In genomic region chr2:11602506-11603489, GRCm38 (mm10) we compare ENCODE assay signal across 8 mouse cellular contexts. TPM values are rescaled to one million over a fixed set of nuclear protein-coding genes. Genes with fewer than 3 reads are reported as not detected.
A peak's percentile ranks its signal among the peaks of the same experiment; 100 is the strongest.
DNase-seq lines count a peak whose midpoint lies in the region; ATAC-seq and TF ChIP-seq lines count a peak whose summit lies in the region.

No protein-coding gene starts in this region.

- H3K27ac ChIP-seq in hindbrain, embryonic 10.5 days: peak overlapping the region; percentile 97
- H3K27ac ChIP-seq in lung, postnatal 0 days (ENCODE audit: low read length): peak overlapping the region; percentile 69

- H3K9me3 ChIP-seq in hindbrain, embryonic 10.5 days: no peaks in the 10 kb centered on the region
- no peaks in the 10 kb centered on the region for H3K9me3 ChIP-seq in lung, postnatal 0 days (ENCODE audit: low read length)

- 1% methylated on average over 78 of the region's 78 CpGs for WGBS in hindbrain, embryonic 10.5 days
- WGBS in lung, postnatal 0 days: under 1% methylated on average over 52 of the region's 78 CpGs

- H3K4me2 ChIP-seq in lung, postnatal 0 days (replicated peaks; ENCODE audit: low read depth, low read length): peak overlapping the region; percentile 79

- H3K27me3 ChIP-seq in hindbrain, embryonic 10.5 days (ENCODE audit: insufficient read depth, poor library complexity, severe bottlenecking): no peaks in the 10 kb centered on the region
- H3K27me3 ChIP-seq in lung, postnatal 0 days (replicated peaks; ENCODE audit: insufficient read depth, low read length): no peaks in the 10 kb centered on the region

- DNase-seq in MN1 (ENCODE audit: low spot score): peak; percentile 95
- peak; percentile 95 for DNase-seq in cerebellum, adult 9-10 months
- DNase-seq in hindbrain, embryonic 10.5 days (ENCODE audit: low spot score): peak; percentile 95
- peak; percentile 94 for DNase-seq in layer of hippocampus, adult 9-11 months
- peak; percentile 97 for DNase-seq in lung, postnatal 0 days (ENCODE audit: low spot score)
- DNase-seq in ovary, postnatal 14 days (ENCODE audit: low spot score): peak; percentile 95
- DNase-seq in thymus, postnatal 14 days: peak; percentile 96

- H3K36me3 ChIP-seq in hindbrain, embryonic 10.5 days: peaks cover 35% of the 10 kb centered on the region
- H3K36me3 ChIP-seq in lung, postnatal 0 days (ENCODE audit: insufficient read depth, low read length): peaks cover 22% of the 10 kb centered on the region; the same call in 1 of the 2 replicates

- H3K4me3 ChIP-seq in hindbrain, embryonic 10.5 days: peak overlapping the region; percentile 96
- H3K4me3 ChIP-seq in lung, postnatal 0 days (ENCODE audit: low read depth, low read length): peak overlapping the region; percentile 95

- H3K4me1 ChIP-seq in hindbrain, embryonic 10.5 days (replicated peaks): peaks cover 10% of the 10 kb centered on the region
- H3K4me1 ChIP-seq in lung, postnatal 0 days (ENCODE audit: insufficient read depth, low read depth, low read length): no peaks in the 10 kb centered on the region; the same call in 1 of the 2 replicates

- peak overlapping the region; percentile 95 for H3K9ac ChIP-seq in lung, postnatal 0 days (replicated peaks; ENCODE audit: low read depth)

- peak; percentile 100 for TF ChIP-seq CTCF in lung, postnatal 0 days (IDR thresholded peaks at IDR 0.05)

- no peak for TF ChIP-seq EP300 in lung, postnatal 0 days (IDR thresholded peaks at IDR 0.05)

- peak; percentile 100 for ATAC-seq in frontal cortex, adult (ENCODE audit: low TSS enrichment)
- ATAC-seq in lung, postnatal 0 days: peak; percentile 99

RNA-seq across cellular contexts. Expression of gene Rbm17, which starts 1.2 kb away (rescaled TPM):
- polyA plus RNA-seq in hindbrain, embryonic 10.5 days (2016; fragmentation: Nextera tagmentation; extraction: Ambion mirVana): 160 and 195 TPM in 2 replicates
- 72.6 and 73.1 TPM in 2 replicates for polyA plus RNA-seq in lung, postnatal 0 days (2015; fragmentation: Nextera tagmentation; extraction: Ambion mirVana)

RNA-seq across cellular contexts. Expression of gene Gm17490, which starts 23.3 kb away (rescaled TPM):
- polyA plus RNA-seq in hindbrain, embryonic 10.5 days (2016; fragmentation: Nextera tagmentation; extraction: Ambion mirVana): not detected in 2 replicates
- polyA plus RNA-seq in lung, postnatal 0 days (2015; fragmentation: Nextera tagmentation; extraction: Ambion mirVana): not detected in 2 replicates

RNA-seq across cellular contexts. Expression of gene Il2ra, which starts 39.8 kb away (rescaled TPM):
- polyA plus RNA-seq in hindbrain, embryonic 10.5 days (2016; fragmentation: Nextera tagmentation; extraction: Ambion mirVana): not detected in 2 replicates
- 0.04 TPM in 1 of 2 replicates, not detected in the other for polyA plus RNA-seq in lung, postnatal 0 days (2015; fragmentation: Nextera tagmentation; extraction: Ambion mirVana)

RNA-seq across cellular contexts. Expression of gene Pfkfb3, which starts 48.9 kb away (rescaled TPM):
- 14.8 and 15.4 TPM in 2 replicates for polyA plus RNA-seq in hindbrain, embryonic 10.5 days (2016; fragmentation: Nextera tagmentation; extraction: Ambion mirVana)
- polyA plus RNA-seq in lung, postnatal 0 days (2015; fragmentation: Nextera tagmentation; extraction: Ambion mirVana): 17.7 and 18.3 TPM in 2 replicates

Comparison
In these comparisons a context has a peak if more than half of its experiments do, and no peak if none do; other contexts are left out.
1. Peak in every context shown above with its lines: DNase-seq, ATAC-seq, H3K4me3 ChIP-seq and H3K27ac ChIP-seq.